Mouse (Mus musculus): Measurements from ENCODE around the gene Parp3. TPM values are rescaled to one million over a fixed set of nuclear protein-coding genes. Genes with fewer than 3 reads are reported as not detected.

Gene Parp3
- polyA plus RNA-seq, 1 experiment from 2014 or later: 58.0 TPM

DNA sequence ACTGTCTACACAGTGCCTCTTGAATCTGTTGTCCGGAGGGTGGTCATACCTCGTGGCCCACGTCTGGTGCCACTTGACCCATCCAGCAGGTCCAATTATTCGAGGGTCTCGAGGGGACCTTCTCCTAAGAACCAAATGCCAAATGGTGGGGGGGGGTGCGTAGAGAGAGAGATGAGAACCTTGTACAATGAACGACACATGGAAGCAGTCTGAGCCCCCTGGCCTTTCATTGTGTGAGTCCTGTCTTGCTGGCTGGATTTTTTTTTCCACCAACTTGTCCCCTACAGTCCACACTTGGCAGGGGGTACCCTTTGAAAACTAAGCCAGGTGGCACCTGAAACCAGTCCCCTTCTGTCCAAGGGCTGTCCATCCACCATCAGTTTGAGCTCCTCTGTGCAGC lies 9.0 kb downstream of the Parp3 start:
- POLR2A ChIA-PET: interaction anchor here (1.9 kb wide), 1 partner anchor 14 kb away, joined by 4 read pairs; no protein-coding TSS in a partner anchor
- TF ChIP-seq CTCF (IDR thresholded peaks at IDR 0.05): no peak
- CTCF ChIA-PET: interaction anchor here (1.6 kb wide), 1 partner anchor 187 kb away, joined by 4 read pairs; the partner anchor contains the start of gene Poc1a
- DNase-seq (ENCODE audit: low read depth, low spot score): no peak
- in situ Hi-C loops (cut with MboI; ENCODE audit: low pct_unique_long_range_greater_than_20kb): no loop called here
- no peaks in the 10 kb centered on the region for H3K27me3 ChIP-seq
- no peak for ATAC-seq

- in situ Hi-C loops (cut with MboI; ENCODE audit: low pct_unique_long_range_greater_than_20kb): no loop called here
- TF ChIP-seq CTCF (IDR thresholded peaks at IDR 0.05): no peak
- POLR2A ChIA-PET: interaction anchor here (1.9 kb wide), 1 partner anchor 13 kb away, joined by 4 read pairs; no protein-coding TSS in a partner anchor
- ATAC-seq (no peak), DNase-seq (ENCODE audit: low read depth, low spot score) (no peak)
- no peaks in the 10 kb centered on the region for H3K27me3 ChIP-seq
- CTCF ChIA-PET: interaction anchor here (1.6 kb wide), 1 partner anchor 186 kb away, joined by 4 read pairs; the partner anchor contains the start of gene Poc1a
Measured at GRCm38 (mm10) chr9:106466721-106467120, 10.0 kb downstream of the Parp3 start.

GRCm38 (mm10) chr9:106465571-106466200 lies 11.1 kb downstream of the Parp3 start, which contains the start of gene Gpr62:
Gene Gpr62, minus strand, starts transcription at chr9:106465938.
- ATAC-seq (no peak), DNase-seq (ENCODE audit: low read depth, low spot score) (no peak)
- CTCF ChIA-PET: no interaction called here
- POLR2A ChIA-PET: no interaction called here
- in situ Hi-C loops (cut with MboI; ENCODE audit: low pct_unique_long_range_greater_than_20kb): no loop called here
- TF ChIP-seq CTCF (IDR thresholded peaks at IDR 0.05): no peak
- no peaks in the 10 kb centered on the region for H3K27me3 ChIP-seq

DNA sequence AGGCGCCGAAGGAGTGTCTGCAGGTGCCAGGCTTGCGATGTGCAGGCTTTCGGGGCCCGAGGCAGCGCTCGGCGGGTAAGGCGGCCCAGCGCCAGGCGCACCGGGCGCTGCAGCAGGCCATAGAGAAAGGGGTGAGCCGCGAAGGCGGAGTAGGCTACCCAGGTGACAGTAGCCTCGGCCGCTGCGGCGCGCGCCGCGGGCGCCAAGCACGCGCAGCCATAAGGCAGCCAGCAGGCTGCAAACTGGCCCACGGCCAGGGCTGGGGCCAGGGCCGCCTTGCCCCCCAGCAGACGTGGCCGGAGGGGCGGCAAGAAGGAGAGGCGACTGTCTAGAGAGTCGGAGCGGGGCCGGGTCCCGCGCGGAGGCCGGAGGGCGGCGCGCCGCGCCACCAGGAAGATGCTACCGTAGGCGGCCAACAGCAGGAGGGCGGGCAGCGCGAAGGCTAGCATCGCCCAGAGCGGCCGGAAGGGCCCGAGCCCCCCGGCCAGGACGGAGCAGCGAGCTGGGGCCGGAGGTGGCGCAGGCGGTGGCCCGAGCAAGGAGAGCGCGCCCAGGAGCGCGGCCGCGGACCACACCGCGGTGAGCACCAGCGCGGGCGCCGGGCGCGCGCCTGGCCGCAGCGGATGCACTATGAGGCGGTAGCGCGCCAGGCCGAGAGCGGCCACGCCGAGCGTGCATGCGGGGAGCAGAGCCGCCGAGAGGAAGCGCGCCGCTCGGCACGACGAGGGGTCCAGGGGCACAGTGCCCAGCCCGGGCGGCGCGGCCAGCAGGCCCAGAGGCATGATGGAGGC lies 11.8 kb downstream of the Parp3 start:
- DNase-seq (ENCODE audit: low read depth, low spot score) (no peak), ATAC-seq (peak; percentile 6)
- POLR2A ChIA-PET: no interaction called here
- H3K27me3 ChIP-seq: no peaks in the 10 kb centered on the region
- in situ Hi-C loops (cut with MboI; ENCODE audit: low pct_unique_long_range_greater_than_20kb): no loop called here
- CTCF ChIA-PET: no interaction called here
- no peak for TF ChIP-seq CTCF (IDR thresholded peaks at IDR 0.05)

- in situ Hi-C loops (cut with MboI; ENCODE audit: low pct_unique_long_range_greater_than_20kb): no loop called here
- POLR2A ChIA-PET: interaction anchor here (0.6 kb wide), 1 partner anchor 9 kb away, joined by 3 read pairs; no protein-coding TSS in a partner anchor
- CTCF ChIA-PET: interaction anchor here (1.0 kb wide), 1 partner anchor 13 kb away, joined by 3 read pairs; the partner anchor contains the start of gene Parp3
- ATAC-seq (no peak), DNase-seq (ENCODE audit: low read depth, low spot score) (no peak)
- no peak for TF ChIP-seq CTCF (IDR thresholded peaks at IDR 0.05)
- H3K27me3 ChIP-seq: no peaks in the 10 kb centered on the region
Measured at GRCm38 (mm10) chr9:106463122-106464063, 13.4 kb downstream of the Parp3 start.

DNA sequence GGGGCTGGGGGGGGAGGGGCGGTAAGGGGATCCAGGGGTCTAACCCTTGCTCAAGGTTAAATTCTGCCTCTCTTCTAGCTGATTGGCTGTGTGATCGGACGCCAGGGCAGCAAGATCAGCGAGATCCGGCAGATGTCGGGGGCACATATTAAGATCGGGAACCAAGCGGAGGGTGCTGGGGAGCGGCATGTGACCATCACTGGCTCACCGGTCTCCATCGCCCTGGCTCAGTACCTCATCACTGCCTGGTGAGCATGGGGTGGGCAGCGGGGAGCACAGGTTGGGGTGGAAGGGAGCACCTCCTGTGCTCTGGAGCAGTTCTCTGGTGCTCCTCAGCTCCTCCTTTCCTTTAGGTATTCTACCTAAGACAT lies 14.3 kb downstream of the Parp3 start:
- TF ChIP-seq CTCF (IDR thresholded peaks at IDR 0.05): no peak
- DNase-seq (ENCODE audit: low read depth, low spot score): no peak

GRCm38 (mm10) chr9:106461641-106462429 lies 14.9 kb downstream of the Parp3 start:
- ChIA-PET CTCF (interaction anchor here (1.0 kb wide), 1 partner anchor 15 kb away, joined by 3 read pairs; the partner anchor contains the start of gene Parp3), POLR2A (no interaction called here)
- no peak for DNase-seq (ENCODE audit: low read depth, low spot score)
- TF ChIP-seq CTCF (IDR thresholded peaks at IDR 0.05): no peak
- in situ Hi-C loops (cut with MboI; ENCODE audit: low pct_unique_long_range_greater_than_20kb): no loop called here
- no peak for ATAC-seq
- no peaks in the 10 kb centered on the region for H3K27me3 ChIP-seq

More for the DNA sequence above, 14.3 kb downstream of the Parp3 start:
- CTCF ChIA-PET: interaction anchor here (1.0 kb wide), 1 partner anchor 14 kb away, joined by 3 read pairs; the partner anchor contains the start of gene Parp3
- ATAC-seq: no peak
- in situ Hi-C loops (cut with MboI; ENCODE audit: low pct_unique_long_range_greater_than_20kb): no loop called here
- POLR2A ChIA-PET: no interaction called here
- no peaks in the 10 kb centered on the region for H3K27me3 ChIP-seq

DNA sequence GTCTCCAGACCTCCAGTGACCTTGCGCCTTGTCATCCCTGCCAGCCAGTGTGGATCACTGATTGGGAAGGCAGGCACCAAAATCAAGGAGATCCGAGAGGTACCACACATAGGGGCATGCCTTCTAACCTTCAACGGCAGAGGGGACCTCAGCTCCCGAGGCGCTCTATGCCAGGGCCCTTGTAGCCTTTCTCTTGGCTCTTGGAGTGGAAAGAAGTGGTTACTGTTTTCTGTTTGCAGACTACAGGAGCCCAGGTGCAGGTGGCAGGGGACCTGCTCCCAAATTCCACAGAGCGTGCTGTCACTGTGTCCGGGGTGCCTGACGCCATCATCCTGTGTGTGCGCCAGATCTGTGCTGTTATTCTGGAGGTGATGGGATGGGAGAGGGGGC lies 15.7 kb downstream of the Parp3 start:
- TF ChIP-seq CTCF (IDR thresholded peaks at IDR 0.05): no peak
- ChIA-PET POLR2A (interaction anchor here (1.0 kb wide), 1 partner anchor 13 kb away, joined by 3 read pairs; no protein-coding TSS in a partner anchor), CTCF (interaction anchor here (1.7 kb wide), 1 partner anchor 16 kb away, joined by 4 read pairs; the partner anchor contains the start of gene Parp3)
- no peak for DNase-seq (ENCODE audit: low read depth, low spot score)
- in situ Hi-C loops (cut with MboI; ENCODE audit: low pct_unique_long_range_greater_than_20kb): no loop called here
- no peaks in the 10 kb centered on the region for H3K27me3 ChIP-seq
- ATAC-seq: no peak

GRCm38 (mm10) chr9:106460401-106461025 lies 16.2 kb downstream of the Parp3 start:
- POLR2A ChIA-PET: interaction anchor here (0.9 to 1.0 kb wide), 2 partner anchors 14 to 30 kb away, joined by 3 read pairs; no protein-coding TSS in a partner anchor
- in situ Hi-C loops (cut with MboI; ENCODE audit: low pct_unique_long_range_greater_than_20kb): no loop called here
- CTCF ChIA-PET: interaction anchor here (1.7 kb wide), 1 partner anchor 16 kb away, joined by 4 read pairs; the partner anchor contains the start of gene Parp3
- TF ChIP-seq CTCF (IDR thresholded peaks at IDR 0.05): no peak
- DNase-seq (ENCODE audit: low read depth, low spot score) (no peak), ATAC-seq (no peak)
- no peaks in the 10 kb centered on the region for H3K27me3 ChIP-seq

All from Patski (cell line).